Mouse (Mus musculus): ENCODE results near the gene Fiz1. TPM values are rescaled to one million over a fixed set of nuclear protein-coding genes. Genes with fewer than 3 reads are reported as not detected.
A peak's percentile ranks its signal among the peaks of the same experiment; 100 is the strongest.
"Not testable (repeated sequence)": the region's sequence is repeated elsewhere in the genome, so short reads cannot be mapped to it uniquely, and the experiment has no call there.

The Fiz1 gene
- polyA plus RNA-seq, 1 experiment from 2014 or later, result 40.6 TPM

- Histone ChIP-seq H3K9me3 (no peaks in the 10 kb centered on the region), H3K36me3 (peaks cover 15% of the 10 kb centered on the region), H3K4me3 (replicated peaks) (no peak overlapping the region), H3K4me1 (peaks cover 16% of the 10 kb centered on the region; the same call in 1 of the 2 replicates), H3K9ac (no peak overlapping the region), H3K27ac (no peak overlapping the region), H3K27me3 (replicated peaks) (no peaks in the 10 kb centered on the region), H3K4me2 (no peak overlapping the region)
- no peak for ATAC-seq (ENCODE audit: insufficient read depth, low FRiP score, low read depth)
- 89% methylated on average over 16 of the region's 16 CpGs for WGBS
Observed at GRCm38 (mm10) chr7:5017352-5017751, 2.9 kb upstream of the Fiz1 start.

- no peak overlapping the region for H3K27ac ChIP-seq
- no peaks in the 10 kb centered on the region for H3K9me3 ChIP-seq
- no peak for ATAC-seq (ENCODE audit: insufficient read depth, low FRiP score, low read depth)
- H3K4me1 ChIP-seq, result peaks cover 16% of the 10 kb centered on the region; the same call in 1 of the 2 replicates
- H3K9ac ChIP-seq, result no peak overlapping the region
- H3K27me3 ChIP-seq (replicated peaks), result no peaks in the 10 kb centered on the region
- whole genome bisulfite sequencing, result 95% methylated on average over 2 of the region's 2 CpGs
- no peak overlapping the region for H3K4me3 ChIP-seq (replicated peaks)
- H3K36me3 ChIP-seq, result peaks cover 15% of the 10 kb centered on the region
- no peak overlapping the region for H3K4me2 ChIP-seq
Observed at GRCm38 (mm10) chr7:5016920-5017319, 2.4 kb upstream of the Fiz1 start.

GRCm38 (mm10) chr7:5016057-5016456, 1.6 kb upstream of the Fiz1 start:
- WGBS, result 51% methylated on average over 3 of the region's 3 CpGs
- Histone ChIP-seq H3K9me3 (no peaks in the 10 kb centered on the region), H3K36me3 (peaks cover 22% of the 10 kb centered on the region), H3K9ac (peak overlapping the region; percentile 48; the same call in 1 of the 2 replicates), H3K4me1 (peaks cover 11% of the 10 kb centered on the region; the same call in 1 of the 2 replicates), H3K4me3 (replicated peaks) (peak overlapping the region; percentile 77), H3K27ac (peak overlapping the region; percentile 99), H3K4me2 (peak overlapping the region; percentile 56), H3K27me3 (replicated peaks) (no peaks in the 10 kb centered on the region)
- no peak for ATAC-seq (ENCODE audit: insufficient read depth, low FRiP score, low read depth)

GRCm38 (mm10) chr7:5015118-5016001, 863 bp upstream of the Fiz1 start, which contains the start of gene Gm44973:
Gene Gm44973, plus strand, starts transcription at chr7:5015496.
- peak; percentile 78 for ATAC-seq (ENCODE audit: insufficient read depth, low FRiP score, low read depth)
- peaks cover 29% of the 10 kb centered on the region for H3K36me3 ChIP-seq
- H3K9ac ChIP-seq, result peak within 1 kb of the TSS; percentile 87
- H3K9me3 ChIP-seq, result no peaks in the 10 kb centered on the region
- H3K27me3 ChIP-seq (replicated peaks), result no peaks in the 10 kb centered on the region
- under 1% methylated on average over 52 of the region's 76 CpGs for WGBS
- H3K4me1 ChIP-seq, result 0 out of 2 replicates have a peak, but pooled peaks cover 7% of the 10 kb centered on the region
- peak within 1 kb of the TSS; percentile 56 for H3K4me2 ChIP-seq
- peak within 1 kb of the TSS; percentile 77 for H3K4me3 ChIP-seq (replicated peaks)
- peak within 1 kb of the TSS; percentile 99 for H3K27ac ChIP-seq

GRCm38 (mm10) chr7:5012681-5013513, 1.6 kb downstream of the Fiz1 start:
- Histone ChIP-seq H3K9me3 (no peaks in the 10 kb centered on the region), H3K4me3 (replicated peaks) (peak overlapping the region; percentile 77), H3K4me2 (peak overlapping the region; percentile 54; the same call in 1 of the 2 replicates), H3K36me3 (peaks cover 53% of the 10 kb centered on the region), H3K9ac (no peak overlapping the region), H3K27me3 (replicated peaks) (no peaks in the 10 kb centered on the region), H3K4me1 (0 out of 2 replicates have a peak, but pooled peaks cover 4% of the 10 kb centered on the region), H3K27ac (no peak overlapping the region)
- no peak for ATAC-seq (ENCODE audit: insufficient read depth, low FRiP score, low read depth)
- 84% methylated on average over 27 of the region's 27 CpGs for WGBS

- peaks cover 58% of the 10 kb centered on the region for H3K36me3 ChIP-seq
Observed at GRCm38 (mm10) chr7:5008229-5008628, 6.3 kb downstream of the Fiz1 start.

GRCm38 (mm10) chr7:5002876-5003275, 11.6 kb downstream of the Fiz1 start:
- peaks cover 12% of the 10 kb centered on the region for H3K36me3 ChIP-seq
- not testable (repeated sequence) for H3K4me2 ChIP-seq; ATAC-seq (ENCODE audit: insufficient read depth, low FRiP score, low read depth); H3K9me3 ChIP-seq; H3K9ac ChIP-seq; H3K27me3 ChIP-seq (replicated peaks); H3K4me1 ChIP-seq; H3K4me3 ChIP-seq (replicated peaks); H3K27ac ChIP-seq
- 70% methylated on average over 8 of the region's 8 CpGs for WGBS

More at GRCm38 (mm10) chr7:5008229-5008628, 6.3 kb downstream of the Fiz1 start:
- no peak for ATAC-seq (ENCODE audit: insufficient read depth, low FRiP score, low read depth)
- H3K9ac ChIP-seq, result no peak overlapping the region
- no peak overlapping the region for H3K4me2 ChIP-seq
- no peaks in the 10 kb centered on the region for H3K4me1 ChIP-seq
- no peaks in the 10 kb centered on the region for H3K27me3 ChIP-seq (replicated peaks)
- no peaks in the 10 kb centered on the region for H3K9me3 ChIP-seq
- WGBS, result 95% methylated on average over 26 of the region's 26 CpGs
- H3K27ac ChIP-seq, result no peak overlapping the region
- no peak overlapping the region for H3K4me3 ChIP-seq (replicated peaks)

GRCm38 (mm10) chr7:4999876-5000275, 14.6 kb downstream of the Fiz1 start:
- H3K9ac ChIP-seq, result no peak overlapping the region
- H3K4me2 ChIP-seq, result no peak overlapping the region
- 65% methylated on average over 2 of the region's 2 CpGs for WGBS
- no peak for ATAC-seq (ENCODE audit: insufficient read depth, low FRiP score, low read depth)
- H3K27ac ChIP-seq, result no peak overlapping the region
- H3K9me3 ChIP-seq, result no peaks in the 10 kb centered on the region
- H3K36me3 ChIP-seq, result no peaks in the 10 kb centered on the region
- H3K4me3 ChIP-seq (replicated peaks), result no peak overlapping the region
- H3K4me1 ChIP-seq, result peaks cover 10% of the 10 kb centered on the region
- H3K27me3 ChIP-seq (replicated peaks), result no peaks in the 10 kb centered on the region

GRCm38 (mm10) chr7:4996934-4997333, 17.6 kb downstream of the Fiz1 start:
- H3K4me1 ChIP-seq, result peaks cover 19% of the 10 kb centered on the region
- peaks cover 20% of the 10 kb centered on the region for H3K36me3 ChIP-seq
- no peak for ATAC-seq (ENCODE audit: insufficient read depth, low FRiP score, low read depth)
- whole genome bisulfite sequencing, result 57% methylated on average over 8 of the region's 8 CpGs
- no peaks in the 10 kb centered on the region for H3K27me3 ChIP-seq (replicated peaks)
- peak overlapping the region; percentile 72 for H3K4me3 ChIP-seq (replicated peaks)
- H3K27ac ChIP-seq, result no peak overlapping the region
- H3K9ac ChIP-seq, result no peak overlapping the region
- H3K4me2 ChIP-seq, result peak overlapping the region; percentile 69; the same call in 1 of the 2 replicates
- no peaks in the 10 kb centered on the region for H3K9me3 ChIP-seq

- Histone ChIP-seq H3K9ac (peak within 1 kb of the TSS; percentile 81), H3K4me3 (replicated peaks) (peak within 1 kb of the TSS; percentile 72), H3K4me1 (peaks cover 19% of the 10 kb centered on the region), H3K9me3 (no peaks in the 10 kb centered on the region), H3K27me3 (replicated peaks) (no peaks in the 10 kb centered on the region), H3K27ac (peak within 1 kb of the TSS; percentile 78), H3K36me3 (peaks cover 20% of the 10 kb centered on the region), H3K4me2 (peak within 1 kb of the TSS; percentile 69)
- 5% methylated on average over 17 of the region's 26 CpGs for whole genome bisulfite sequencing
- ATAC-seq (ENCODE audit: insufficient read depth, low FRiP score, low read depth), result peak; percentile 86
Observed at GRCm38 (mm10) chr7:4996003-4996895, 18.2 kb downstream of the Fiz1 start, which contains the start of gene Zfp579. Gene Zfp579, minus strand, starts transcription at chr7:4996158.
